In the genomic region with DNA sequence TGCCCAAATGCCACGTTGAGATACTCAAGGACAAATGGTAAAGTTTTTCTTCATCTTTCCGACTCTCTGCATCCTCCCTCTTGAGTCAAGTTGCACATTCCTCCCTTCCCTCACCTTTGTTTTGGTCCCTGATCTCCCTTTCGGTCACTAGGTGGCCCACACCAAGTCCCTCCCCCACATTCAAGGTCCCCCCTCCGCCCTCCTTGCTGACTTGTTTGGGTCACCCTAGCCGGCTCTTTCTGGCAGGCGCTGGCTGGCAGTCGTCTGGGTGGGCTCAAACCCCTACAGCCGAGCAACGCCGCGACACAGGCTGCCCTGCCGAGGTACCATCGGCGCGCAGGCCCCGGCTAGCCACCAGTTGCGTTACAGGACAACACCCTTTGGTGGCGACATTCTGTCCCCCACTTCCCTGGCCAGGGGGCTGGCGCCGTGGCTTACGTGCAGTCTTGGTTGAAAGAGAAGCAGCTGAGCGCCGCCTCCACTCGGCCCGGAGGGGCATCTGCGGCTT, we compare ENCODE assay signal across 7 mouse cellular contexts. TPM values are rescaled to one million over a fixed set of nuclear protein-coding genes. Genes with fewer than 3 reads are reported as not detected.
DNase-seq lines count a peak whose midpoint lies in the region; ATAC-seq and TF ChIP-seq lines count a peak whose summit lies in the region.

No protein-coding gene starts in this region.

- peak overlapping the region; percentile 87 for H3K27ac ChIP-seq in lung, embryonic 15.5 days
- peak overlapping the region; percentile 87 for H3K27ac ChIP-seq in embryonic facial prominence, embryonic 14.5 days (replicated peaks; ENCODE audit: low read depth, low read length)
- H3K27ac ChIP-seq in limb, embryonic 11.5 days (replicated peaks; ENCODE audit: low read depth, low read length) = peak overlapping the region; percentile 31
- H3K27ac ChIP-seq in olfactory bulb, adult 2 months (ENCODE audit: insufficient read depth, low read depth, low read length) = peak overlapping the region; percentile 33; the same call in 1 of the 2 replicates

- no peak for TF ChIP-seq CTCF in olfactory bulb, adult 2 months (IDR thresholded peaks at IDR 0.05; ENCODE audit: insufficient read depth, low read depth, low read length)

- under 1% methylated on average over 26 of the region's 26 CpGs for WGBS in lung, embryonic 15.5 days
- 0% methylated on average over 20 of the region's 26 CpGs for WGBS in embryonic facial prominence, embryonic 14.5 days
- WGBS in limb, embryonic 11.5 days = 0% methylated on average over 26 of the region's 26 CpGs
- under 1% methylated on average over 26 of the region's 26 CpGs for WGBS in olfactory bulb, adult 2 months

- no peaks in the 10 kb centered on the region for H3K27me3 ChIP-seq in lung, embryonic 15.5 days
- H3K27me3 ChIP-seq in embryonic facial prominence, embryonic 14.5 days (replicated peaks; ENCODE audit: control insufficient read depth, insufficient read depth, low read length) = no peaks in the 10 kb centered on the region
- H3K27me3 ChIP-seq in limb, embryonic 11.5 days (ENCODE audit: control insufficient read depth, insufficient read depth, low read length) = no peaks in the 10 kb centered on the region

- H3K4me1 ChIP-seq in lung, embryonic 15.5 days = peaks cover 25% of the 10 kb centered on the region
- peaks cover 11% of the 10 kb centered on the region for H3K4me1 ChIP-seq in embryonic facial prominence, embryonic 14.5 days (ENCODE audit: control insufficient read depth, insufficient read depth, low read length)
- peaks cover 15% of the 10 kb centered on the region for H3K4me1 ChIP-seq in limb, embryonic 11.5 days (ENCODE audit: control insufficient read depth, insufficient read depth, low read length)
- H3K4me1 ChIP-seq in olfactory bulb, adult 2 months (ENCODE audit: control insufficient read depth, insufficient read depth, low read length) = peaks cover 8% of the 10 kb centered on the region

- no peak; the same call in 1 of the 2 replicates for ATAC-seq in lung, embryonic 15.5 days (ENCODE audit: borderline replicate concordance, extremely low read depth, low FRiP score, low TSS enrichment)
- ATAC-seq in embryonic facial prominence, embryonic 14.5 days (ENCODE audit: low read depth) = peak; percentile 28
- peak; percentile 39 for ATAC-seq in limb, embryonic 11.5 days (ENCODE audit: insufficient number of reproducible peaks, low FRiP score, low TSS enrichment, low read depth)

- no peaks in the 10 kb centered on the region for H3K9me3 ChIP-seq in lung, embryonic 15.5 days
- no peaks in the 10 kb centered on the region for H3K9me3 ChIP-seq in embryonic facial prominence, embryonic 14.5 days (ENCODE audit: control insufficient read depth, low read length)
- no peaks in the 10 kb centered on the region for H3K9me3 ChIP-seq in limb, embryonic 11.5 days (ENCODE audit: control insufficient read depth, low read length)

- TF ChIP-seq POLR2A in olfactory bulb, adult 2 months (IDR thresholded peaks at IDR 0.05; ENCODE audit: insufficient read depth, low read depth, low read length) = no peak

- H3K9ac ChIP-seq in lung, embryonic 15.5 days = peak overlapping the region; percentile 64
- H3K9ac ChIP-seq in embryonic facial prominence, embryonic 14.5 days (ENCODE audit: low read depth, low read length) = peak overlapping the region; percentile 82
- peak overlapping the region; percentile 64 for H3K9ac ChIP-seq in limb, embryonic 11.5 days (ENCODE audit: low read length)

- no peaks in the 10 kb centered on the region for H3K36me3 ChIP-seq in lung, embryonic 15.5 days
- H3K36me3 ChIP-seq in embryonic facial prominence, embryonic 14.5 days (ENCODE audit: control insufficient read depth, insufficient read depth, low read length) = no peaks in the 10 kb centered on the region
- H3K36me3 ChIP-seq in limb, embryonic 11.5 days (ENCODE audit: control insufficient read depth, insufficient read depth, low read length) = no peaks in the 10 kb centered on the region

- peak overlapping the region; percentile 80 for H3K4me2 ChIP-seq in lung, embryonic 15.5 days
- peak overlapping the region; percentile 64 for H3K4me2 ChIP-seq in embryonic facial prominence, embryonic 14.5 days (ENCODE audit: low read depth, low read length)
- H3K4me2 ChIP-seq in limb, embryonic 11.5 days (ENCODE audit: low read depth, severe bottlenecking) = peak overlapping the region; percentile 47

- no peak for DNase-seq in lung, postnatal 4 days
- peak; percentile 57 for DNase-seq in embryonic facial prominence, embryonic 14.5 days (ENCODE audit: low spot score)
- no peak for DNase-seq in limb, embryonic 11.5 days (ENCODE audit: low spot score)
- no peak for DNase-seq in frontal cortex, postnatal 14 days (ENCODE audit: low spot score in 2 of 2)
- no peak for DNase-seq in ovary, postnatal 10 days (ENCODE audit: low spot score)

- H3K4me3 ChIP-seq in lung, embryonic 15.5 days = peak overlapping the region; percentile 63
- H3K4me3 ChIP-seq in embryonic facial prominence, embryonic 14.5 days (ENCODE audit: low read depth, low read length) = peak overlapping the region; percentile 80
- peak overlapping the region; percentile 74 for H3K4me3 ChIP-seq in limb, embryonic 11.5 days (ENCODE audit: low read depth, low read length)
- peak overlapping the region; percentile 95 for H3K4me3 ChIP-seq in olfactory bulb, adult 2 months (ENCODE audit: insufficient read depth, low read depth, low read length)

RNA-seq across cellular contexts. Expression of a gene that starts 0.9 kb away (rescaled TPM):
- 42.1 and 44.6 TPM in 2 replicates for polyA plus RNA-seq in lung, embryonic 15.5 days (2015; fragmentation: Nextera tagmentation; extraction: Ambion mirVana)
- polyA plus RNA-seq in embryonic facial prominence, embryonic 14.5 days (2014; fragmentation: Nextera tagmentation; extraction: Ambion mirVana) = 36.1 and 37.8 TPM in 2 replicates
- 23.3 and 27.7 TPM in 2 replicates for polyA plus RNA-seq in limb, embryonic 11.5 days (2014; fragmentation: Nextera tagmentation; extraction: Ambion mirVana)
- polyA plus RNA-seq in olfactory bulb, adult 2 months (2012; ENCODE audit: insufficient read depth, insufficient read length, low replicate concordance, missing spikeins) = not detected in 2 replicates

RNA-seq across cellular contexts. Expression of a gene that starts 38.4 kb away (rescaled TPM):
- polyA plus RNA-seq in lung, embryonic 15.5 days (2015; fragmentation: Nextera tagmentation; extraction: Ambion mirVana) = 388 and 400 TPM in 2 replicates
- 432 and 435 TPM in 2 replicates for polyA plus RNA-seq in embryonic facial prominence, embryonic 14.5 days (2014; fragmentation: Nextera tagmentation; extraction: Ambion mirVana)
- polyA plus RNA-seq in limb, embryonic 11.5 days (2014; fragmentation: Nextera tagmentation; extraction: Ambion mirVana) = 384 and 394 TPM in 2 replicates
- 228 and 397 TPM in 2 replicates for polyA plus RNA-seq in olfactory bulb, adult 2 months (2012; ENCODE audit: insufficient read depth, insufficient read length, low replicate concordance, missing spikeins)

Comparison
In these comparisons a context has a peak if more than half of its experiments do, and no peak if none do; other contexts are left out.
1. H3K27ac ChIP-seq: peak in every context shown above with its lines; median percentile 87 in lung, embryonic 15.5 days; 87 in embryonic facial prominence, embryonic 14.5 days; 33 in olfactory bulb, adult 2 months; 31 in limb, embryonic 11.5 days.
2. RNA of a gene that starts 0.9 kb away (polyA plus RNA-seq): 42.1 to 44.6 TPM in lung, embryonic 15.5 days, 36.1 to 37.8 TPM in embryonic facial prominence, embryonic 14.5 days and 23.3 to 27.7 TPM in limb, embryonic 11.5 days; not detected in olfactory bulb, adult 2 months; every median in the first group is over 10 times any median in the second.
3. Peak in every context shown above with its lines, with median percentiles within 50 percentile points of each other: H3K4me2 ChIP-seq, H3K4me3 ChIP-seq and H3K9ac ChIP-seq.